Mouse (Mus musculus): ENCODE data around the gene Cep112. TPM values are rescaled to one million over a fixed set of nuclear protein-coding genes. Genes with fewer than 3 reads are reported as not detected.
"Not testable (repeated sequence)": the region's sequence is repeated elsewhere in the genome, so short reads cannot be mapped to it uniquely, and the experiment has no call there.

The Cep112 gene
- total RNA-seq, 2 experiments from 2014 or later: 3.9 to 5.9 TPM

GRCm38 (mm10) chr11:108851771-108852170 is 426.8 kb downstream of the Cep112 start:
- no peak for DNase-seq
- intact Hi-C loops (cut with DNase I; ENCODE audit: low total_unique reads): no loop called here

GRCm38 (mm10) chr11:108857254-108857653 is 432.3 kb downstream of the Cep112 start:
- DNase-seq: no peak
- intact Hi-C loops (cut with DNase I; ENCODE audit: low total_unique reads): no loop called here

- DNase-seq: no peak
- intact Hi-C loops (cut with DNase I; ENCODE audit: low total_unique reads): no loop called here
Measured at GRCm38 (mm10) chr11:108857678-108858338, 432.8 kb downstream of the Cep112 start.

GRCm38 (mm10) chr11:108858339-108858804 is 433.4 kb downstream of the Cep112 start:
- intact Hi-C loops (cut with DNase I; ENCODE audit: low total_unique reads): no loop called here
- DNase-seq: no peak

- intact Hi-C loops (cut with DNase I; ENCODE audit: low total_unique reads): no loop called here
- no peak for DNase-seq
Measured at GRCm38 (mm10) chr11:108858846-108859245, 433.9 kb downstream of the Cep112 start.

- no peak for DNase-seq
- intact Hi-C loops (cut with DNase I; ENCODE audit: low total_unique reads): no loop called here
Measured at GRCm38 (mm10) chr11:108862360-108862759, 437.4 kb downstream of the Cep112 start.

GRCm38 (mm10) chr11:108865746-108866145 is 440.8 kb downstream of the Cep112 start:
- intact Hi-C loops (cut with DNase I; ENCODE audit: low total_unique reads): no loop called here
- no peak for DNase-seq

GRCm38 (mm10) chr11:108867538-108867937 is 442.5 kb downstream of the Cep112 start:
- no peak for DNase-seq
- intact Hi-C loops (cut with DNase I; ENCODE audit: low total_unique reads): no loop called here

- intact Hi-C loops (cut with DNase I; ENCODE audit: low total_unique reads); DNase-seq: not testable (repeated sequence)
Measured at GRCm38 (mm10) chr11:108871284-108871683, 446.3 kb downstream of the Cep112 start.

- no peak for DNase-seq
- intact Hi-C loops (cut with DNase I; ENCODE audit: low total_unique reads): no loop called here
Measured at GRCm38 (mm10) chr11:108871748-108872147, 446.8 kb downstream of the Cep112 start.

- intact Hi-C loops (cut with DNase I; ENCODE audit: low total_unique reads): no loop called here
- DNase-seq: no peak
Measured at GRCm38 (mm10) chr11:108876633-108877205, 451.7 kb downstream of the Cep112 start.

- no peak for DNase-seq
- intact Hi-C loops (cut with DNase I; ENCODE audit: low total_unique reads): no loop called here
Measured at GRCm38 (mm10) chr11:108877520-108877919, 452.5 kb downstream of the Cep112 start.

- intact Hi-C loops (cut with DNase I; ENCODE audit: low total_unique reads): no loop called here
- DNase-seq: no peak
Measured at GRCm38 (mm10) chr11:108880546-108880945, 455.6 kb downstream of the Cep112 start.

- no peak for DNase-seq
- intact Hi-C loops (cut with DNase I; ENCODE audit: low total_unique reads): no loop called here
Measured at GRCm38 (mm10) chr11:108881662-108882061, 456.7 kb downstream of the Cep112 start.

- DNase-seq: no peak
- intact Hi-C loops (cut with DNase I; ENCODE audit: low total_unique reads): no loop called here
Measured at GRCm38 (mm10) chr11:108885276-108885896, 460.4 kb downstream of the Cep112 start.

GRCm38 (mm10) chr11:108886060-108886459 is 461.1 kb downstream of the Cep112 start:
- intact Hi-C loops (cut with DNase I; ENCODE audit: low total_unique reads): no loop called here
- no peak for DNase-seq

GRCm38 (mm10) chr11:108889121-108889520 is 464.1 kb downstream of the Cep112 start:
- intact Hi-C loops (cut with DNase I; ENCODE audit: low total_unique reads): no loop called here
- DNase-seq: no peak

GRCm38 (mm10) chr11:108890544-108890943 is 465.6 kb downstream of the Cep112 start:
- DNase-seq: no peak
- intact Hi-C loops (cut with DNase I; ENCODE audit: low total_unique reads): no loop called here

- peak; percentile 43 for DNase-seq
- intact Hi-C loops (cut with DNase I; ENCODE audit: low total_unique reads): no loop called here
Measured at GRCm38 (mm10) chr11:108891111-108891870, 466.3 kb downstream of the Cep112 start.

GRCm38 (mm10) chr11:108891871-108892380 is 466.9 kb downstream of the Cep112 start:
- intact Hi-C loops (cut with DNase I; ENCODE audit: low total_unique reads): no loop called here
- no peak for DNase-seq

Measured in gastrocnemius, postnatal 14 days (tissue).